Mouse (Mus musculus) 416B (cell line): ENCODE results near the gene Zc3h12c.
"Not testable (repeated sequence)": the region's sequence is repeated elsewhere in the genome, so short reads cannot be mapped to it uniquely, and the experiment has no call there.

Source experiments
- DNase-seq: peaks from one replicate; pipeline ENCODE4 v3.0.0; 2011; ENCODE audit warnings: low read depth

Gene Zc3h12c

GRCm38 (mm10) chr9:52102060-52102844, 66.1 kb downstream of the Zc3h12c start:
- peak; percentile 72 for DNase-seq

GRCm38 (mm10) chr9:52100426-52100825, 67.9 kb downstream of the Zc3h12c start:
- DNase-seq: no peak

GRCm38 (mm10) chr9:52098600-52098999, 69.8 kb downstream of the Zc3h12c start:
- DNase-seq: peak; percentile 85

GRCm38 (mm10) chr9:52097386-52097785, 71.0 kb downstream of the Zc3h12c start:
- no peak for DNase-seq

GRCm38 (mm10) chr9:52095666-52096065, 72.7 kb downstream of the Zc3h12c start:
- peak; percentile 54 for DNase-seq

GRCm38 (mm10) chr9:52094471-52094980, 73.8 kb downstream of the Zc3h12c start:
- no peak for DNase-seq

- DNase-seq: no peak
These were observed 74.4 kb downstream of the Zc3h12c start for GRCm38 (mm10) chr9:52094016-52094415.

- peak; percentile 67 for DNase-seq
These were observed 75.3 kb downstream of the Zc3h12c start for GRCm38 (mm10) chr9:52093108-52093507.

GRCm38 (mm10) chr9:52092311-52092710, 76.1 kb downstream of the Zc3h12c start:
- no peak for DNase-seq

GRCm38 (mm10) chr9:52091752-52092151, 76.6 kb downstream of the Zc3h12c start:
- DNase-seq: peak; percentile 55

- DNase-seq: no peak
These were observed 86.0 kb downstream of the Zc3h12c start for GRCm38 (mm10) chr9:52082414-52082813.

- DNase-seq: no peak
These were observed 86.4 kb downstream of the Zc3h12c start for GRCm38 (mm10) chr9:52081979-52082378.

GRCm38 (mm10) chr9:52077692-52078091, 90.7 kb downstream of the Zc3h12c start:
- no peak for DNase-seq

GRCm38 (mm10) chr9:52076089-52076488, 92.3 kb downstream of the Zc3h12c start:
- no peak for DNase-seq

- DNase-seq: no peak
These were observed 96.2 kb downstream of the Zc3h12c start for GRCm38 (mm10) chr9:52072202-52072601.

GRCm38 (mm10) chr9:52071352-52071751, 97.0 kb downstream of the Zc3h12c start:
- DNase-seq: not testable (repeated sequence)

GRCm38 (mm10) chr9:52070052-52070451, 98.3 kb downstream of the Zc3h12c start:
- no peak for DNase-seq
